Mouse (Mus musculus): ENCODE data around the gene Arhgap9.

Gene Arhgap9

DNA sequence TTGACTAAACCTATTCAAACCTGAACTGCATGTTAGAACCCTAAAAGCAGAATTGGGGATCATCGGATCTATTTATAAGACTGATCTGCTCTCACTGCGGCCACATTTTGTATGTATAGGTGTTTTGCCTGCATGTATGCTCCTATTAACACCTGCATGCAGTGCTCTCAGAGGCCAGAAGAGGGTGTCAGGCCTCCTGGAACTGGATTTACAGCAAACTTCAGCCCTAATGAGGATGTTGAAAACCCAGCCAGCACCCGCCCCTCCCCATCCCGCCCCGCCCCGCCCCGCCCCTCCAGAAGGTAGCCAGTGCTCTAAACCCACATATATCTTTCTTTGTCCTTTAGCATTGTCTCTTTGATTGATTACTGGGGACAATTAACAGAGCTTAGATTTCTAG is 2.7 kb downstream of the Arhgap9 start:
- DNase-seq: peak; percentile 89

GRCm38 (mm10) chr10:127325454-127326016 is 3.8 kb downstream of the Arhgap9 start:
- peak; percentile 81 for DNase-seq

GRCm38 (mm10) chr10:127326017-127326801 is 4.4 kb downstream of the Arhgap9 start:
- DNase-seq: peak; percentile 71

GRCm38 (mm10) chr10:127326828-127327227 is 5.1 kb downstream of the Arhgap9 start:
- DNase-seq: peak; percentile 36

- no peak for DNase-seq
Observed at GRCm38 (mm10) chr10:127327461-127328145, 5.8 kb downstream of the Arhgap9 start.

DNA sequence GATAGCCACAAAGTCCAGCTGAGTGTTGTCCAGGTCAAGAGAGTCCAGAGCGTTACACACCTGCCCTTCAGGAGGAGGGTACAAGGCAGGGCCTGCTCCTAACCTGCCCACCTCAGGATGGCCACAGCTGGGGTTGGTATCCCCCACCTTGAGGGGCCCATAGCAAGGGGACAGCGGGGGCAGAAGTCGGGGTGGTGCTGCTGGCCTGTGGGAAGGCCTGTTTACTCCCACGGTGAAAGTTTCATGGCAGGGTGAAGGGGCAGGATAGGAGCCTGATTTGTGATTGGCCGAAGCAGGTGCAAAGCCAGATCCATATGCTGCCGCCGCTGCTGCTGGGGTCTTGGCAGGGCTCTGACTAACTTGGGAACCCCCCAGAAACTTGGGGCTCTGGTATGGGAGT is 8.4 kb downstream of the Arhgap9 start:
- DNase-seq: no peak

DNA sequence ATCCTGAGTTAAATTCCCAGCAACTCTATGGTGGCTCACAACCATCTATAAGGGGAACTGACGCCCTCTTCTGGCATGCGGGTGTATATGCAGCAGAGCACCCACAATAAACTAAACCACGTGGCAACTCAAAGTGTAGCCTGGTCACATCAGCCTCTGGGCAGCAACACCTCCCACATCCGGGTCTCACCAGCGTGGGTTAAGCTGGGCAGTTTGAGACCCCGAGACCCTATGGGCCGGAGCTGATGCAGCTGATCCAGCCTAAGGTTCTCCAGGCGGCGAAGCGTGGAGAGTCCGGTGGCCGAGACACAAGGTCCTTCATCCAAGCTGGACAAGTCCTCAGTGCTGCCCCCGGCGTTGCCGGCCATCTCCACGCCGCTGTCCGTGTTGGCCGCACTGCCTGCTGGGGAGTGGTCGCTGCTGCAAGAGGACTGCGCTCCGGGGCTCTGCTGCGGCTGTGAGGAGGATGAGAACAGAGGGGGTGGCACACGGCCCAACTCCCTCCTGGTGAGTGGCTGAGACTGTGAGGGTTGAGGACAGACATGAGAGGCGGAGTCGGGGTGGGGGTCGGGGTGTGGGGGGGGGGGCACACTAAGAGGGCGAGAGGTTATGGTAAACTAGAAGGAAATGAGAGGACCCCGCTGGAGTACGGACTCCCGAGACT is 10.6 kb downstream of the Arhgap9 start:
- DNase-seq: no peak

- DNase-seq: peak; percentile 40
Observed at GRCm38 (mm10) chr10:127333152-127333551, 11.4 kb downstream of the Arhgap9 start.

GRCm38 (mm10) chr10:127335271-127335670 is 13.5 kb downstream of the Arhgap9 start:
- no peak for DNase-seq

GRCm38 (mm10) chr10:127336952-127337351 is 15.2 kb downstream of the Arhgap9 start:
- DNase-seq: no peak

- no peak for DNase-seq
Observed at GRCm38 (mm10) chr10:127337536-127338099, 15.9 kb downstream of the Arhgap9 start.

- DNase-seq: peak; percentile 89
Observed at GRCm38 (mm10) chr10:127338930-127339682, 17.3 kb downstream of the Arhgap9 start.

DNA sequence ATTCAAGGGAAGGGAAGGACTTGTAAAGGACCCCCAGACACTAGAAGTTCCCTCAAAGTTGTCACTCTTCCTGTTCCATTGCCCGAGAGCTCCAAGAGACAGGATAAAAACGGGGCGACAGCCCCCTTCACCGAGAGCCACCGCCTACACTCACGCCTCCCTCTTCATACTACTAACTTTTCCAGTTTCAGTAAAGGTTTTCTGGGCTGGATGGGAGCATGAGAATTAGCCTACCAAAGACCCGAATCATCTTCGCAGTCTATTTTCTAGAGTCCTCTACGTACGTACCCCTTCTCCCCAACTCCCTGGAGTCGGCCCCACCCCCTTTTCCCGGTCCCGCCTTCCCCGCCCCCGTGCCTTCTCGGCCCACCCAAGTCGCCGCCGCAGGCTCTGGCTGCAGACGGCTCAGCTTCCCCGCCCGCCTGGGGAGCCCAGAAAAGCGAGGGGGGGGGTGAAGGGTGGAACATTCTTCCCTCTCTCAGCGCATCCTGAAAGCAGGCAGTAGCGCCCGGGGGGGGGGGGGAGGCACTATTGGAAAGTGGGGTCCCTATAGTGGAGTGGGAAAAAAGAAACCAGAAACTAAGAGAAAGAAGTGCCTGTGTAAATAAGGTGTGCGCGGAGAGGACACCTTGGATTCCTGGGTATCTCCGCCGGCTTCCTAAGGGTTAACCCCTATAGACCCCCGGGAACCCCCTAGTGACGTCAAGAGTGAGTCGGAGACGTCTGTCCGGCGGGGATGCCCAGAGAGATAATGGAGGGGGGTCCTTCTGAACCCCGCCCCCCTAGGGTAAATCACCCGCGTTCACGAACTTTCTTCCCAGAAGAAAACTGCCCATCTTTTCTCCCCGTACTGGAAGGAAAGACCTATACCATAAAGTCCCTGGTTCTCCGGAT is 18.2 kb downstream of the Arhgap9 start:
- DNase-seq: no peak

GRCm38 (mm10) chr10:127340577-127341359 is 19.0 kb downstream of the Arhgap9 start:
- no peak for DNase-seq

DNA sequence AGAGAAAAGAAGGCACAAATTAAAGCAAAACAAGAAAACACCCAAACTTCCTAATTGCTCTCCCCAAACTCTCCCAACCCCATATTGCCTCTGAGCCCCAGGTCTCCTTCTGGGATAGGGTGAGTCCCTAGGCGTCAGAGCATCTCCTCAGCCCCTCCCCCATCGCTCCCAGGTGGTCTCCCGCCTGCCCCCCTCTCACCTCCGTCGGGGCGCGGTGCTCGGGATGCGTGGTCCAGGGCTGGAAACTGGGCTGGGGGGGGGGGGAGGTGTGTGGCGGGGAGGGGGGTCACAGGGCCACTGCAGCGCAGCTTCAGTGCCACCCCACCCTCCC is 19.6 kb downstream of the Arhgap9 start:
- no peak for DNase-seq

GRCm38 (mm10) chr10:127341891-127342639 is 20.3 kb downstream of the Arhgap9 start, which contains the start of gene Gli1:
Gene Gli1 (minus strand): TSS chr10:127341974.
- DNase-seq: peak; percentile 85

- no peak for DNase-seq
Observed at GRCm38 (mm10) chr10:127343029-127343428, 21.3 kb downstream of the Arhgap9 start.

DNA sequence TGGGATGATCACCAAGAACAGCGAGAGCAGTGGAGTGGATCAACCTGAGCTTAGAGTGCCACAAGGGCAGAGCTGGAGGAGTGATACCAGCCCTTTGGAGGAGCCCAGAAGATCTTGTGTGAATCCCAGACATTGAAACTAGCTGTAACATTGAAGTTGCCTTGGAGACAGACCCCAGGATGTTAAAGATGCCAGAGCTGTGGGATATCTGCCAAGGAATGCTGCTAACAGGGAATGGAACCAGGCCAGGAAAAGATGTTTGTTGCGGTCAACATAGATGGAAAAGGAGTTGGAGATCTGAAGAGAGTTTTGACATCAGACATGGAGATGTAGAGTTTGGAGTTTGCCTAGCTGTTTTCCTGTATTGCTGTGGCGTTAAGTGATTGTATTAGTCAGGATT is 24.4 kb downstream of the Arhgap9 start:
- DNase-seq: no peak

DNA sequence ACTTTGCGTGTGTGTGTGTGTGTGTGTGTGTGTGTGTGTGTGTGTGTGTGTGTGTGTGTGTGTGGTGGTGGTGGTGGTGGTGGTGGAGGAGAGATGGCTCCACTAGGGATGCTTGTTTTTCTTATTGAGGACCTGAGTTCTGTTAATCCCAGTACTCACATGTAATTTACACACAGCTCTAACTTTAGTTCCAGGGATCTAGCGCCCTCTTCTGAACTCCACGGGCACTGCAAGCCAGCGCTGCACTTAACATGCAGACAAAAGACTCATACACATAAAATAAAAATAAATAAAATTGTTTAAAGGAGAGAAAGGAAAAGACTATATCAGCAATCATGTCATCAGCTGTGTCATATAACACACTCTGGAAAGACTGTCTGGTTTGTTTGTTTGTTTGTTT is 27.2 kb downstream of the Arhgap9 start:
- DNase-seq: peak; percentile 44

DNA sequence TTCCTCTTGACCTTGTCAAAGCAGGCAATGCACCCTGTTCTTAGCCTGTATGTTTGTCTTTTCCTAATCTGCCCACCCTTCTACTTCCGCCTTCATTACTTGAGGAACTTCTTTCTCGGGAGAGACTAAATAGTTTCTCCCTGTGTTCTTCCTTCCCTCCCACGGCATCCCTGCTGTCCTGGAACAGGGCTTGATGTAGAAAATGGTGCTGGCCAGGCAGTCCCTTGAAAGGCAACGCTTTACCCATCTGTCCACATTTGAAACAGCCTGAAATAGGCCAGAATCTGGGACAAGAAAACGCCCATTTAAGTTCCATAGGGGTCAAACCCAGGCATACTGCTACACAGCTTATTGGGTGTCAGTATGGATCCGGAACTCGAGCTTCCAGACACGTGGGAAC is 28.0 kb downstream of the Arhgap9 start:
- DNase-seq: no peak

All from thymus, postnatal 14 days (tissue).